Mouse (Mus musculus) intestine, embryonic 14.5 days (tissue): ENCODE data around the gene Wbp1l. TPM values are rescaled to one million over a fixed set of nuclear protein-coding genes. Genes with fewer than 3 reads are reported as not detected.
A peak's percentile ranks its signal among the peaks of the same experiment; 100 is the strongest.
"Not testable (repeated sequence)": the region's sequence is repeated elsewhere in the genome, so short reads cannot be mapped to it uniquely, and the experiment has no call there.

Source experiments
- ATAC-seq: fragments of 200-750 bp; cut with Nextera tagmentation; replicated peaks from 2 replicates; pipeline ENCODE4 v1.8.0; 2017; ENCODE audit warnings: low read depth, moderate number of reproducible peaks, moderate TSS enrichment, moderate library complexity; ENCODE audit not compliant: low FRiP score, low TSS enrichment
- DNase-seq: peaks from one replicate; pipeline ENCODE4 v3.0.0-alpha.2; 2018; ENCODE audit warnings: low spot score
- H3K27ac ChIP-seq: fragments of 300-500 bp; sonication (generic); 2 replicates; pipeline ENCODE4 v1.5.1; 2014; ENCODE audit warnings: low read depth, mild to moderate bottlenecking, control low read depth
- H3K27me3 ChIP-seq: fragments of 300-500 bp; sonication (generic); replicated peaks from 2 replicates; pipeline ENCODE4 v1.6.1; 2014; ENCODE audit warnings: low read length, control low read depth; ENCODE audit not compliant: control insufficient read depth, insufficient read depth
- H3K36me3 ChIP-seq: fragments of 300-500 bp; sonication (generic); 2 replicates; pipeline ENCODE4 v1.6.1; 2014; ENCODE audit warnings: low read length, control low read depth; ENCODE audit not compliant: control insufficient read depth, insufficient read depth
- H3K4me1 ChIP-seq: fragments of 300-500 bp; sonication (generic); replicated peaks from 2 replicates; pipeline ENCODE4 v1.6.1; 2014; ENCODE audit warnings: low read length, control low read depth, mixed read lengths; ENCODE audit not compliant: control insufficient read depth, insufficient read depth
- H3K4me2 ChIP-seq: fragments of 300-500 bp; sonication (generic); 2 replicates; pipeline ENCODE4 v1.6.1; 2014; ENCODE audit warnings: low read length
- H3K4me3 ChIP-seq: fragments of 300-500 bp; sonication (generic); 2 replicates; pipeline ENCODE4 v1.5.1; 2014; ENCODE audit warnings: low read depth, low read length, control low read depth, mixed read lengths
- H3K9ac ChIP-seq: fragments of 300-500 bp; sonication (generic); 2 replicates; pipeline ENCODE4 v1.6.1; 2014; ENCODE audit warnings: mild to moderate bottlenecking, low read length
- H3K9me3 ChIP-seq: fragments of 300-500 bp; sonication (generic); 2 replicates; pipeline ENCODE4 v1.6.1; 2016; ENCODE audit warnings: low read length, control low read depth; ENCODE audit not compliant: control insufficient read depth
- WGBS: fragments of 180-500 bp; shearing (Covaris S2); extraction: QIAGEN DNeasy Blood & Tissue Kit; methylation state at CpG from one replicate; pipeline ENCODE4 v1.1.7; 2014; 5-methylcytosine and 5-hydroxymethylcytosine counted together
- polyA plus RNA-seq: library from polyadenylated mRNA; unstranded; fragments of >200 nt; fragmentation: Nextera tagmentation; extraction: Ambion mirVana; gene quantifications from 2 replicates; pipeline ENCODE4 v1.2.1, GENCODE M21; 2014

Gene Wbp1l
- polyA plus RNA-seq, 1 experiment from 2014 or later = 40.2 TPM

GRCm38 (mm10) chr19:46563603-46564002 is 35.3 kb upstream of the Wbp1l start:
- ATAC-seq (no peak), DNase-seq (no peak)
- 85% methylated on average over 4 of the region's 4 CpGs for WGBS
- Histone ChIP-seq H3K27me3 (no peaks in the 10 kb centered on the region), H3K27ac (no peak overlapping the region), H3K4me1 (0 out of 2 replicates have a peak, but pooled peaks cover 3% of the 10 kb centered on the region), H3K4me2 (no peak overlapping the region), H3K4me3 (no peak overlapping the region), H3K9ac (no peak overlapping the region), H3K36me3 (no peaks in the 10 kb centered on the region), H3K9me3 (no peaks in the 10 kb centered on the region)

GRCm38 (mm10) chr19:46564043-46564462 is 34.8 kb upstream of the Wbp1l start:
- Histone ChIP-seq H3K4me2 (no peak overlapping the region), H3K27me3 (no peaks in the 10 kb centered on the region), H3K9ac (no peak overlapping the region), H3K27ac (no peak overlapping the region), H3K4me1 (0 out of 2 replicates have a peak, but pooled peaks cover 3% of the 10 kb centered on the region), H3K36me3 (no peaks in the 10 kb centered on the region), H3K4me3 (no peak overlapping the region), H3K9me3 (no peaks in the 10 kb centered on the region)
- DNase-seq (no peak), ATAC-seq (no peak)
- 79% methylated on average over 14 of the region's 14 CpGs for WGBS

- not testable (repeated sequence) for H3K9me3 ChIP-seq, H3K36me3 ChIP-seq, H3K27me3 ChIP-seq, H3K27ac ChIP-seq, H3K9ac ChIP-seq, ATAC-seq, DNase-seq
- WGBS = 69% methylated on average over 3 of the region's 3 CpGs
- peaks cover 19% of the 10 kb centered on the region for H3K4me1 ChIP-seq
- H3K4me3 ChIP-seq = 0 out of 2 replicates have a peak overlapping the region, but pooled peaks have one; percentile 72
- peak overlapping the region; percentile 67 for H3K4me2 ChIP-seq
These were observed 27.5 kb upstream of the Wbp1l start for GRCm38 (mm10) chr19:46571211-46571877.

GRCm38 (mm10) chr19:46571878-46572244 is 27.0 kb upstream of the Wbp1l start:
- peak overlapping the region; percentile 47 for H3K27ac ChIP-seq
- 12% methylated on average over 10 of the region's 10 CpGs for WGBS
- H3K36me3 ChIP-seq = no peaks in the 10 kb centered on the region
- DNase-seq (no peak), ATAC-seq (no peak)
- H3K4me1 ChIP-seq = peaks cover 19% of the 10 kb centered on the region
- no peaks in the 10 kb centered on the region for H3K9me3 ChIP-seq
- peak overlapping the region; percentile 72 for H3K4me3 ChIP-seq
- H3K4me2 ChIP-seq = peak overlapping the region; percentile 67
- H3K9ac ChIP-seq = peak overlapping the region; percentile 50; the same call in 1 of the 2 replicates
- H3K27me3 ChIP-seq = no peaks in the 10 kb centered on the region

GRCm38 (mm10) chr19:46572548-46572947 is 26.3 kb upstream of the Wbp1l start:
- H3K27me3 ChIP-seq = no peaks in the 10 kb centered on the region
- peak overlapping the region; percentile 72 for H3K4me3 ChIP-seq
- no peaks in the 10 kb centered on the region for H3K9me3 ChIP-seq
- H3K4me1 ChIP-seq = peaks cover 19% of the 10 kb centered on the region
- peak overlapping the region; percentile 67 for H3K4me2 ChIP-seq
- peak overlapping the region; percentile 47 for H3K27ac ChIP-seq
- peak overlapping the region; percentile 50 for H3K9ac ChIP-seq
- WGBS = under 1% methylated on average over 17 of the region's 17 CpGs
- H3K36me3 ChIP-seq = no peaks in the 10 kb centered on the region
- ATAC-seq = peak; percentile 20
- DNase-seq = no peak

- peak within 1 kb of the TSS; percentile 62 for H3K9ac ChIP-seq
- H3K4me3 ChIP-seq = peak within 1 kb of the TSS; percentile 72
- peaks cover 19% of the 10 kb centered on the region for H3K4me1 ChIP-seq
- H3K36me3 ChIP-seq = no peaks in the 10 kb centered on the region
- peak within 1 kb of the TSS; percentile 47 for H3K27ac ChIP-seq
- ATAC-seq (peak; percentile 95), DNase-seq (peak; percentile 95)
- H3K27me3 ChIP-seq = no peaks in the 10 kb centered on the region
- peak within 1 kb of the TSS; percentile 67 for H3K4me2 ChIP-seq
- H3K9me3 ChIP-seq = no peaks in the 10 kb centered on the region
- WGBS = under 1% methylated on average over 67 of the region's 67 CpGs
These were observed 25.6 kb upstream of the Wbp1l start, which contains the start of the genes Arl3 and Sfxn2 for GRCm38 (mm10) chr19:46572951-46573937. Gene Arl3, minus strand, starts transcription at chr19:46573198. Gene Sfxn2, plus strand, starts transcription at chr19:46573365.

- no peak overlapping the region for H3K27ac ChIP-seq
- H3K27me3 ChIP-seq = no peaks in the 10 kb centered on the region
- H3K9me3 ChIP-seq = no peaks in the 10 kb centered on the region
- peaks cover 19% of the 10 kb centered on the region for H3K4me1 ChIP-seq
- peak overlapping the region; percentile 72 for H3K4me3 ChIP-seq
- DNase-seq (no peak), ATAC-seq (no peak)
- H3K9ac ChIP-seq = peak overlapping the region; percentile 62
- H3K36me3 ChIP-seq = no peaks in the 10 kb centered on the region
- WGBS = 38% methylated on average over 6 of the region's 6 CpGs
- peak overlapping the region; percentile 67 for H3K4me2 ChIP-seq
These were observed 24.9 kb upstream of the Wbp1l start for GRCm38 (mm10) chr19:46573990-46574389.

GRCm38 (mm10) chr19:46575196-46575595 is 23.7 kb upstream of the Wbp1l start:
- peaks cover 19% of the 10 kb centered on the region for H3K4me1 ChIP-seq
- WGBS = 54% methylated on average over 4 of the region's 4 CpGs
- no peaks in the 10 kb centered on the region for H3K36me3 ChIP-seq
- H3K9ac ChIP-seq = no peak overlapping the region
- H3K4me3 ChIP-seq = no peak overlapping the region
- peak overlapping the region; percentile 3; the same call in 1 of the 2 replicates for H3K4me2 ChIP-seq
- no peaks in the 10 kb centered on the region for H3K9me3 ChIP-seq
- no peaks in the 10 kb centered on the region for H3K27me3 ChIP-seq
- DNase-seq (peak; percentile 57), ATAC-seq (no peak)
- H3K27ac ChIP-seq = peak overlapping the region; percentile 9
